Mouse (Mus musculus) embryonic stem cell, embryonic (primary cell): Measurements from ENCODE around the gene Gm28047.

ENCODE experiments used
- CTCF ChIA-PET, 4 experiments: fragments of 300-600 bp in 2 of 4; fragments of 350-600 bp in 2 of 4; sonication (Branson Sonifier 250); formaldehyde crosslinking; loops; one replicate each; lab custom pipeline; 2022; ENCODE audit warnings: inconsistent platforms in 2 of 4; lab: Charles Lee
- POLR2A ChIA-PET, 4 experiments: fragments of 300-600 bp in 2 of 4; fragments of 350-600 bp in 2 of 4; sonication (Branson Sonifier 250); formaldehyde crosslinking; loops; one replicate each; lab custom pipeline; 2022; ENCODE audit warnings: antibody characterized with exemption in 4 of 4, inconsistent platforms in 1 of 4; lab: Charles Lee

Gene Gm28047

GRCm38 (mm10) chr15:102483136-102483535, 141.7 kb downstream of the Gm28047 start:
- POLR2A ChIA-PET: interaction anchor here in 3 of 4 experiments (0.6 to 15.3 kb wide), 17 partner anchors 10 to 78 kb away, joined by 3 to 518 read pairs (median 4); partner anchors contain the start of genes Pcbp2 (in 3 of the 3), Gm10337 (in 1 of the 3), Sp1 (in 1 of the 3) and Tarbp2 (in 1 of the 3)
- CTCF ChIA-PET: no interaction called here

GRCm38 (mm10) chr15:102474520-102474919, 150.3 kb downstream of the Gm28047 start:
- ChIA-PET POLR2A (interaction anchor here in 2 of 4 experiments (0.7 to 15.3 kb wide), 9 partner anchors 8 to 75 kb away, joined by 3 to 518 read pairs (median 8); partner anchors contain the start of genes Gm10337 (in 1 of the 2) and Tarbp2 (in 1 of the 2)), CTCF (no interaction called here)
